Comparison of ENCODE assay signal across 22 mouse cellular contexts in the genomic region with DNA sequence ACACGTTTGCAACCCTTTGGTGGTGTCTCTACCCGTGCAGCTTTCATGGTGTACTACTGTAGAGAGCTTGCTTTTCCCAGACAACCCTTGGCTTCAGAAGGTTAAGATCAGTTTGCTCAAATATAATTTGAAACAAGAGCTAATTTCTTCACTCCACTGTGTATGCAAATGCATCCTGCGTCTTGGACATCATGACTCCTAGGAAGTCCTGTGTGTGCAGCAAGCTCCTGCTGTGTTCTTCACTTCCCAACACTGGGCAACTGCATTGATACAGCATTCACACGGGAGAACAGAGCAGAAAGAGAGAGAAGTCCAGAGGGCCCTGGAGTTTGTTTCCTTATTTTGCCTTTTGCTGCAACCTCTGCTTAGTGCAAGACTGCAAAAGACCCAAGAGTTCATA. TPM values are rescaled to one million over a fixed set of nuclear protein-coding genes. Genes with fewer than 3 reads are reported as not detected.
DNase-seq lines count a peak whose midpoint lies in the region; ATAC-seq lines count a peak whose summit lies in the region.
"Had no signal": no experiment of that assay in that cellular context is flagged by ENCODE, and none has a peak within 500 bp of the region (broad histone marks: within the 10 kb centered on the region; RNA-seq: fewer than 3 reads in every experiment).

No protein-coding gene starts in this region.

- intact Hi-C loops in heart, postnatal 14 days (cut with DNase I): no loop called here

- no peaks in the 10 kb centered on the region for H3K4me1 ChIP-seq in midbrain, embryonic 11.5 days (ENCODE audit: control insufficient read depth, insufficient read depth, low read length)
- H3K4me1 ChIP-seq in midbrain, embryonic 13.5 days (replicated peaks): peaks cover 27% of the 10 kb centered on the region

- no peaks in the 10 kb centered on the region for H3K36me3 ChIP-seq in midbrain, embryonic 11.5 days (ENCODE audit: control insufficient read depth, insufficient read depth, low read length)
- H3K36me3 ChIP-seq in midbrain, embryonic 13.5 days: no peaks in the 10 kb centered on the region
- H3K36me3 ChIP-seq: G1E had no signal

- no peaks in the 10 kb centered on the region for H3K9me3 ChIP-seq in midbrain, embryonic 11.5 days (ENCODE audit: control insufficient read depth, low read length)
- no peaks in the 10 kb centered on the region for H3K9me3 ChIP-seq in midbrain, embryonic 13.5 days
- H3K9me3 ChIP-seq: G1E had no signal

- no peak overlapping the region for H3K4me3 ChIP-seq in midbrain, embryonic 11.5 days (ENCODE audit: low read depth, low read length)
- H3K4me3 ChIP-seq in midbrain, embryonic 13.5 days (replicated peaks): no peak overlapping the region

- H3K27me3 ChIP-seq in midbrain, embryonic 11.5 days (ENCODE audit: control insufficient read depth, insufficient read depth, low read length): peaks cover 75% of the 10 kb centered on the region
- peaks cover 80% of the 10 kb centered on the region for H3K27me3 ChIP-seq in midbrain, embryonic 13.5 days
- H3K27me3 ChIP-seq: CH12.LX, Patski had no signal

- ATAC-seq in midbrain, embryonic 11.5 days (ENCODE audit: low FRiP score): no peak
- ATAC-seq in midbrain, embryonic 13.5 days: no peak
- ATAC-seq: activated CD4-positive, CD25-positive, alpha-beta regulatory T cell, adult 4 months; CD4-positive, CD25-positive, alpha-beta regulatory T cell, adult 4 months; Patski had no signal

- WGBS in midbrain, embryonic 11.5 days: 22% methylated on average over 4 of the region's 4 CpGs
- 25% methylated on average over 4 of the region's 4 CpGs for WGBS in midbrain, embryonic 13.5 days

- peak; percentile 29 for DNase-seq in embryo, embryonic 10.5 days (ENCODE audit: low spot score)
- no peak for DNase-seq in embryo, embryonic 11 days
- DNase-seq in midbrain, embryonic 11.5 days (ENCODE audit: low spot score, missing footprints): peak; percentile 90
- peak; percentile 18 for DNase-seq in adipocyte (ENCODE audit: low spot score)
- DNase-seq in heart, postnatal 14 days: no peak
- DNase-seq: adrenal gland, adult 2 months; adrenal gland, adult 8-10 months; adrenal gland, postnatal 10 days; adrenal gland, postnatal 14 days; adrenal gland, postnatal 25 days; adrenal gland, postnatal 36 days; B cell, adult 2 months; cerebellum, adult 11 months; cerebellum, adult 11-12 months; cerebellum, adult 18-20 months; cerebellum, adult 2 months had no signal

- no peak overlapping the region for H3K27ac ChIP-seq in midbrain, embryonic 11.5 days (ENCODE audit: low read depth, low read length)
- no peak overlapping the region for H3K27ac ChIP-seq in midbrain, embryonic 13.5 days

- H3K4me2 ChIP-seq in midbrain, embryonic 11.5 days: no peak overlapping the region
- no peak overlapping the region for H3K4me2 ChIP-seq in midbrain, embryonic 13.5 days (replicated peaks)

- no peak overlapping the region for H3K9ac ChIP-seq in midbrain, embryonic 11.5 days (ENCODE audit: low read length)
- H3K9ac ChIP-seq in midbrain, embryonic 13.5 days (replicated peaks): no peak overlapping the region

RNA-seq across cellular contexts. Expression of gene Cacna2d1, which starts 48.1 kb away (rescaled TPM):
- 20.8 TPM in 2 replicates for polyA plus RNA-seq in midbrain, embryonic 11.5 days (2014; fragmentation: Nextera tagmentation; extraction: Ambion mirVana)
- 41.9 and 51.6 TPM in 2 replicates for polyA plus RNA-seq in midbrain, embryonic 13.5 days (2015; fragmentation: Nextera tagmentation; extraction: Ambion mirVana)
- total RNA-seq in heart, postnatal 14 days (2021): 10 to 100 TPM; 86.8 to 90.3 TPM
- polyA plus RNA-seq: CD4-positive, CD25-positive, alpha-beta regulatory T cell, adult 4 months; G1E had no signal

Comparison
In these comparisons a context has a peak if more than half of its experiments do, and no peak if none do; other contexts are left out.
1. DNase-seq: peak in embryo, embryonic 10.5 days (single experiment), midbrain, embryonic 11.5 days (single experiment) and adipocyte (single experiment); none in embryo, embryonic 11 days (single experiment) and heart, postnatal 14 days (0 of 2).